Mouse (Mus musculus) regulatory T cell (primary cell): ENCODE measurements around the gene Nxf7.
"Not testable (repeated sequence)": the region's sequence is repeated elsewhere in the genome, so short reads cannot be mapped to it uniquely, and the experiment has no call there.

Experiments
- in situ Hi-C: fragments of 300-600 bp; cut with MboI, MseI; formaldehyde crosslinking; loops from one replicate; pipeline ENCODE4 v1.15.1; 2025; ENCODE audit warnings: high pct_unique_total_duplicates

Nxf7 gene

GRCm38 (mm10) chrX:135598677-135599076 lies at the start of gene Nxf7:
Nxf7 (minus strand) TSS chrX:135598777.
- in situ Hi-C loops, result loop anchor here (25.0 kb wide), 1 partner anchor 186 kb away; no protein-coding TSS in a partner anchor

- in situ Hi-C loops, result no loop called here
Measured at GRCm38 (mm10) chrX:135627605-135628004, 29.0 kb upstream of the Nxf7 start, which contains the start of gene Prame. Prame (minus strand) TSS chrX:135627705.

- in situ Hi-C loops, result loop anchor here (5.0 kb wide), 1 partner anchor 51 kb away; no protein-coding TSS in a partner anchor
Measured at GRCm38 (mm10) chrX:135601298-135602029, 2.9 kb upstream of the Nxf7 start.

DNA sequence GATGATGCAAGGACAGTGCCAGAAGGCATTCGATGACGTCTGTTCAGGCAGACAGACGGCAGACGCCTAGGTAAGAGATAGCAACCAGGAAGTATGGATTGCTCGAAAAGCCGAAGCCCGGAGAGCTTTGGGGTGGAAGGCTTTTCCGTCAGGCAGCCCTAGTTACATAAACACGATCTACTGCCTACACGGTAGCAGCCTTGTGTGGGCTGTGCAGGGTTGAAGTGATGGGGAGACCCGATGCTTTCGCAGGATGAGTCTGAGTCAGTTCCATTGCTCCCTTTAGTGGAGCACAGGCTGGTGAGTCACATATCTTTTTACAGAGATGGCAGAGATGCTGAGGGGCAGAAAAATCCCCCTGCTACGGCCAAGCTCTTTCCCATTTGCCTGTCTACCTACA lies 481 bp downstream of the Nxf7 start:
- in situ Hi-C loops, result loop anchor here (25.0 kb wide), 1 partner anchor 186 kb away; no protein-coding TSS in a partner anchor

DNA sequence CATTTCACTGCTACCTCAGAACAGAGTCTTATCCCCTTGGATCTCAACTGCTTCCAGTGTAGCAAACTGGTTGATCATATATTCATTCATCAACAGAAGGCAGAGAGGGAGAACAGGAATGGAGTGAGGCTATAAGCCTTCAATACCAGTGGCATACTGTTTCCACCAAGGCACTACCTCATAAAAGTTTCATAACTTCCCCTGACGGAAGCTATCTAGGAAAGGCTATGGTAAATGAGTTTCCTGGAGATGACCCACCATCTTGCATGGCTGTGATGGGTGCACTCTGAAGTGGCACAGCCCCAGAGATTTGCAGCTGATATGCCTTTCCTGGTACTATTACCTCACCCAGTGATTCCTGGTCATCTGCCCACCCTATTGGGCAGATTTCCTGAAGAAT lies 22.2 kb downstream of the Nxf7 start:
- in situ Hi-C loops, result loop anchor here (25.0 kb wide), 1 partner anchor 164 kb away; no protein-coding TSS in a partner anchor

DNA sequence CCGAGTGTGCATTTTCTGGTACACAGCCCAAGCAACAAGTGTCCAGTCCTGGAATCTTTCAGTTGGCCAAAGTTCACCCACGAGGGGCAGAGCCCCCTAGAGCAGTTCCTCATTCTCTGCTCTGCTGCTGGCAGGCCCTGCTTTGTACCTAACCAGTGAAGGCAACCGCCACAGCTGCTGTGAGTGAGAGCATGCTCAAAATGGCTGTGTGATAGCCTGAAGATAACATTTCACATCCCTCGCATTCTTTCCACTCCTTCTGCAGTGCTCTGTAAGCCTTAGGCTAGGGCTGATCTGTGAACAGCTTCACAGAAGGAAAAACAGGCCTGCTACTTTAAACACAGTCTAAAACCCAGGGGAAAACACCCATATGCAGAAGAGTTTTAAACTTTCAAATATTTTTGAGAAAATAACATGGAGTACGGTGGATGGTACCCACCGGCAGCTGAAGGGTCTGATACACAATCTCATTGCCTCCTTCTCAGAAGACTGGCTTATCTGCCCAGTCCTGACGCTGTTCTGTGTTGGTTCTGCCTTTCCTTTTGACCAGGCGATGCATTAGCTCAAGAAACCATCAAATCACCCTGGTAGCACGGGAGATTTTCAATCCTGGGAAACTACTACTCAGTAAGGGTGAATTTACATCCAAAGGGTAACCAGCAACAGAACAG lies 23.5 kb downstream of the Nxf7 start:
- in situ Hi-C loops, result loop anchor here (5.0 to 25.0 kb wide), 2 partner anchors 163 to 488 kb away; no protein-coding TSS in a partner anchor

- in situ Hi-C loops, result loop anchor here (5.0 kb wide), 1 partner anchor 487 kb away; no protein-coding TSS in a partner anchor
Measured at GRCm38 (mm10) chrX:135574261-135574957, 24.2 kb downstream of the Nxf7 start.

DNA sequence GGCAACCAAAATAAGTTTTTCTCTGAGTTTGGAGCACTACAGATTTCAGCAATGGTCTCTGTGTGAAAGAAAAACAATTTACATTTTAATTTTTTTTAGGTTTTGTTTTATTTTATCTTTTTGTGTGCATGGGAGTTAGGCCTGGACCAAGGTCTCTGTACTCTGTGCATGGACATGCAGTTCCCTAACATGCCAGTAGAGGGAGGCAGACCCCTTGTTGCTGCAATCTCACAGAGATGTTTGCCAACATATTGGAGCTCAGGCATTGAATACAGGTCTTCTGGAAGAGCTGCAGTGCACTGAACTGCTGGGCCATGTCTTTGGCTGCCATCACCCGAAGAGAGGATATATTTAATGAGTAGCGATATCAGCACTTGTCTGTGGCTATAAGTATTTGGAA lies 29.1 kb downstream of the Nxf7 start:
- in situ Hi-C loops, result not testable (repeated sequence)

DNA sequence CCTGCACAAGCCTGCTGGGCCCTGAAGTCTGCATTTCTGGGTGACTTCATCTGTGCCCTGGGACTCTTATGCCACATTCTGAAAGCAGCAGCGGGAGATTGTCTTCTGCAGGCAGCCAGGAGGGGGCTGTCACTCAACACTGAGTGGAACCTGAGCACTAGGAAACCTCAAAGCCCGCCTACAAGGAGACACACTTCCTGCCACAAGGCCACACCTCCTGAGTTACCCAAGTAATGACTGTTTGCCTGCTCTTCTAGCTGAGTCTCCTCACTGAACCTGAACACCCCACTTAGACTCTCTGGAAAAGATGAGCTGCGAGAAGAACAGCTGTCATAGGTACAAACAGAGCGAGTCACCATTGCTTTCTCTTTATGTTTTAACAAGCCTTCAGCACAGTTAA lies 33.6 kb downstream of the Nxf7 start:
- in situ Hi-C loops, result loop anchor here (5.0 kb wide), 1 partner anchor 448 kb away; no protein-coding TSS in a partner anchor

DNA sequence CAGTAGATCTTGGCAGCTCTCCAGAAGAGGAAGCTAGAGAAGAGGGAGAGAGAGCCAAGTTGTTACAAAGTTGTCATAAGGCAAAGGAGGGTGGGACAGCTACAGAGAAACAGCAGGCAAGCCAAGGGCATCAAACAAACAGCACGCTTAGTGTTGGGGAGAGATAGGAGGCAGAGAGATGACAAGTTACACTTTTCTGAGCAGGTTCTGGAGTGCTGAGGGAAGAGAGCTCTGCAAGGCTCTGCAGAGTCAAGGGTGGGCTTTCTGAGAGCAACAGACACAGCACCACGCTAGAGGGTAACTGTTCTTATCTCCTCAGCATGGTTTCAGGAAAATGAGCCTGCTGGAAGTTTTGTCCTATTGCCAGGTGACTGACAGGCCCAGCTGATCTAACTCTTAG lies 35.7 kb downstream of the Nxf7 start:
- in situ Hi-C loops, result loop anchor here (5.0 kb wide), 1 partner anchor 446 kb away; no protein-coding TSS in a partner anchor

- in situ Hi-C loops, result loop anchor here (5.0 kb wide), 1 partner anchor 444 kb away; no protein-coding TSS in a partner anchor
Measured at GRCm38 (mm10) chrX:135561693-135562092, 36.9 kb downstream of the Nxf7 start.

- in situ Hi-C loops, result loop anchor here (5.0 kb wide), 1 partner anchor 444 kb away; no protein-coding TSS in a partner anchor
Measured at GRCm38 (mm10) chrX:135560933-135561332, 37.6 kb downstream of the Nxf7 start.

DNA sequence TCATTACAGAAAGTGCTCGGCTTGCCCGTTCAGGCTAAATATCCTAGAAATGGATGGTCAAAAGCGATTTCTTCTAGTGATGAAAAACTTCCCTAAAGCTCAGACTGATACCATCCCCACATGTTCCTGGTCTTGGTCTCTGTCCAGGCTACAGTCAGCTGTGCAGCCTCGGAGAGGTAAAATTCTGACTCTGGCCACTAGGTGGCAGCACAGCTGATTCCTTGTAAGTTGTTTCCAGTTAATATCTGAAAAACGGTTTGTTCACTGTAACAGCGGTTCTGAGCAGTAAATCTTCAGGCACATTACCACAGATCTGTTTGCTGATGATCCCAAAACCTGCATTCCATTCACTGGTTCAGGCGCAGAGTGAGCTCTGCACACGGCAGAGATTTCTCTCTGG lies 38.9 kb downstream of the Nxf7 start:
- in situ Hi-C loops, result loop anchor here (5.0 kb wide), 1 partner anchor 442 kb away; no protein-coding TSS in a partner anchor
